Mouse (Mus musculus): Measurements from ENCODE around the gene Fam163a. TPM values are rescaled to one million over a fixed set of nuclear protein-coding genes. Genes with fewer than 3 reads are reported as not detected.
"Not testable (repeated sequence)": the region's sequence is repeated elsewhere in the genome, so short reads cannot be mapped to it uniquely, and the experiment has no call there.

The Fam163a gene
- total RNA-seq (2014; fragmentation: Nextera tagmentation), result not detected in 2 replicates
- 0.06 and 0.11 TPM in 2 replicates for total RNA-seq (2017)
- polyA plus RNA-seq (2012), result not detected in 2 replicates

- Histone ChIP-seq H3K4me3 (ENCODE audit: low read depth, low read length) (no peak within 1 kb of the TSS), H3K36me3 (replicated peaks) (no peaks in the 10 kb centered on the region), H3K27me3 (ENCODE audit: insufficient read depth, low read length) (peaks cover 25% of the 10 kb centered on the region), H3K9me3 (replicated peaks) (peaks cover 3% of the 10 kb centered on the region), H3K4me1 (ENCODE audit: insufficient read depth, low read depth, low read length) (no peaks in the 10 kb centered on the region)
- no peak for TF ChIP-seq GATA1 (IDR thresholded peaks at IDR 0.05; ENCODE audit: borderline replicate concordance, low read length)
- TF ChIP-seq CTCF (IDR thresholded peaks at IDR 0.05; ENCODE audit: low read depth, low read length), result no peak
- DNase-seq (ENCODE audit: low spot score), result no peak
- no peak for ATAC-seq (ENCODE audit: extremely low read depth, insufficient number of reproducible peaks, low FRiP score, poor library complexity, severe bottlenecking)
Measured at GRCm38 (mm10) chr1:156204656-156205131, at the start of gene Fam163a. Fam163a (minus strand) TSS chr1:156205026.

- not testable (repeated sequence) for ATAC-seq (ENCODE audit: extremely low read depth, insufficient number of reproducible peaks, low FRiP score, poor library complexity, severe bottlenecking); H3K9me3 ChIP-seq (replicated peaks); H3K4me3 ChIP-seq (ENCODE audit: low read depth, low read length); H3K4me1 ChIP-seq (ENCODE audit: insufficient read depth, low read depth, low read length); H3K36me3 ChIP-seq (replicated peaks); DNase-seq (ENCODE audit: low spot score)
- H3K27me3 ChIP-seq (ENCODE audit: insufficient read depth, low read length), result peaks cover 12% of the 10 kb centered on the region
Measured at GRCm38 (mm10) chr1:156251096-156251495, 46.3 kb upstream of the Fam163a start.

DNA sequence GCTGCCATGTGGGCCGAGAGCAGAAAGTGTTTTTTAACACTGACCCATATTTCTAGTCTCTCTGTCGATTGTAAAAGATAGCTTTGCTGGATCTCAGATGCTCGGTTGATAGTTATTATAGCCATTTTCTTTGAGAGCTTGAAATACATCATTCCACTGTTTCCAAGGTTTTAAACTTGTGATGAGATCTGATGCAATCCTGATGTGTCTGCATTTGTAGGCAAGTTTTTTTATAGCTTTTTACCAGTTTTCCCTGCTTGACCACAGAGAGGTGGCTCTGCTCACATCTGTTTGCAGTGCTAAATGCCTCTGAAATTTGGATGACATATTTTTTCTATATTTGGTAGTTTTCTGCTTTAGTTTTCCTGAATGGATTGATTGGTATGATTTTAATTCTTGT, 43.1 kb upstream of the Fam163a start:
- H3K4me1 ChIP-seq (ENCODE audit: insufficient read depth, low read depth, low read length), result no peaks in the 10 kb centered on the region
- H3K9me3 ChIP-seq (replicated peaks), result no peaks in the 10 kb centered on the region
- peaks cover 9% of the 10 kb centered on the region for H3K27me3 ChIP-seq (ENCODE audit: insufficient read depth, low read length)
- TF ChIP-seq GATA2 (IDR thresholded peaks at IDR 0.05; ENCODE audit: borderline replicate concordance, low read depth, low read length), result no peak
- TF ChIP-seq TAL1 (conservative IDR thresholded peaks at IDR 0.05; ENCODE audit: low read depth, low read length), result no peak
- no peak for TF ChIP-seq POLR2AphosphoS5 (IDR thresholded peaks at IDR 0.05; ENCODE audit: insufficient replicate concordance, low read depth, low read length)
- no peak for TF ChIP-seq CTCF (IDR thresholded peaks at IDR 0.05; ENCODE audit: low read depth, low read length)
- DNase-seq (ENCODE audit: low spot score) (no peak), ATAC-seq (ENCODE audit: extremely low read depth, insufficient number of reproducible peaks, low FRiP score, poor library complexity, severe bottlenecking) (no peak)
- H3K4me3 ChIP-seq (ENCODE audit: low read depth, low read length), result no peak overlapping the region
- H3K36me3 ChIP-seq (replicated peaks), result no peaks in the 10 kb centered on the region

DNA sequence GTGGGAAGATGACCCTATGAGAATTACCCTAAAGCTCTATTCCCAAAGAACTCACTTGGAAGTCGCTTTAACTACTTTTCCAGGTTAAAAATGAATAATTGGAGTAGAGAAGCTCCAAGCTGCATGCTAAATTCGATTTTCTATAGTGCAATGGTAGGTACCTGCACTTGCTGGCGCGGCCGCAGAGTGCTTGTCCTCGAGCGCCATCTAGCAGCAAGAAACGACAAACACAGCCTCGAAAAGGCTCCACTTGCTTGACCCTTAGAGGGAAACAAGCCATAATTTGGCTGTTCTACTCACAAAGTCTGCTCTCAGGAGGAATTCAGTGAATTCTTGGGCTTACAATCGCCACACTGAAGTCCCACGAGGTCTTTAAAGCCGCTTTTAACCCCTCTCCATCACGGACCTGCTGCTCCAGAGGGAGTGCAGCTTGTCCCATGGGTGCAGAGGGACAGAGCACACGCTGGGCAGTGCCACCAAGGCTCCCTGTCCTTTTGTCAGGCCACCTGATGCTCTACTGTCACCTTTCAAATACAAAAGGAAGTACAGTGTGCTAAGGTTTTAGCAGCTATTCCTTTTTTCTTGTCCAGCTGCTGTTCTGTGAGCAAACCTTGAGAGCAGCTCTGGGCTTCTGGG, 37.0 kb upstream of the Fam163a start:
- Histone ChIP-seq H3K4me3 (ENCODE audit: low read depth, low read length) (no peak overlapping the region), H3K9me3 (replicated peaks) (no peaks in the 10 kb centered on the region), H3K36me3 (replicated peaks) (no peaks in the 10 kb centered on the region), H3K4me1 (ENCODE audit: insufficient read depth, low read depth, low read length) (peaks cover 3% of the 10 kb centered on the region; the same call in 1 of the 2 replicates), H3K27me3 (ENCODE audit: insufficient read depth, low read length) (peaks cover 10% of the 10 kb centered on the region)
- peak; percentile 50 for TF ChIP-seq CTCF (IDR thresholded peaks at IDR 0.05; ENCODE audit: low read depth, low read length)
- TF ChIP-seq TAL1 (conservative IDR thresholded peaks at IDR 0.05; ENCODE audit: low read depth, low read length), result no peak
- no peak for TF ChIP-seq POLR2AphosphoS5 (IDR thresholded peaks at IDR 0.05; ENCODE audit: insufficient replicate concordance, low read depth, low read length)
- TF ChIP-seq GATA2 (IDR thresholded peaks at IDR 0.05; ENCODE audit: borderline replicate concordance, low read depth, low read length), result no peak
- peak; percentile 48 for DNase-seq (ENCODE audit: low spot score)
- ATAC-seq (ENCODE audit: extremely low read depth, insufficient number of reproducible peaks, low FRiP score, poor library complexity, severe bottlenecking), result no peak

- no peak for TF ChIP-seq GATA1 (IDR thresholded peaks at IDR 0.05; ENCODE audit: borderline replicate concordance, low read length)
- no peak for TF ChIP-seq GATA2 (IDR thresholded peaks at IDR 0.05; ENCODE audit: borderline replicate concordance, low read depth, low read length)
- TF ChIP-seq POLR2AphosphoS5 (IDR thresholded peaks at IDR 0.05; ENCODE audit: insufficient replicate concordance, low read depth, low read length), result no peak
- no peak; the same call in 1 of the 2 replicates for TF ChIP-seq CTCF (IDR thresholded peaks at IDR 0.05; ENCODE audit: low read depth, low read length)
- no peak for TF ChIP-seq TAL1 (conservative IDR thresholded peaks at IDR 0.05; ENCODE audit: low read depth, low read length)
- Histone ChIP-seq H3K27me3 (ENCODE audit: insufficient read depth, low read length) (peaks cover 6% of the 10 kb centered on the region), H3K4me1 (ENCODE audit: insufficient read depth, low read depth, low read length) (peaks cover 3% of the 10 kb centered on the region; the same call in 1 of the 2 replicates), H3K4me3 (ENCODE audit: low read depth, low read length) (no peak overlapping the region), H3K36me3 (replicated peaks) (no peaks in the 10 kb centered on the region), H3K9me3 (replicated peaks) (no peaks in the 10 kb centered on the region)
- DNase-seq (ENCODE audit: low spot score), result no peak
- ATAC-seq (ENCODE audit: extremely low read depth, insufficient number of reproducible peaks, low FRiP score, poor library complexity, severe bottlenecking), result peak; percentile 28; the same call in 1 of the 2 replicates
Measured at GRCm38 (mm10) chr1:156241035-156241434, 36.2 kb upstream of the Fam163a start.

GRCm38 (mm10) chr1:156231122-156231521, 26.3 kb upstream of the Fam163a start:
- DNase-seq (ENCODE audit: low spot score), result no peak
- Histone ChIP-seq H3K9me3 (replicated peaks) (no peaks in the 10 kb centered on the region), H3K4me1 (ENCODE audit: insufficient read depth, low read depth, low read length) (peaks cover 20% of the 10 kb centered on the region), H3K4me3 (ENCODE audit: low read depth, low read length) (no peak overlapping the region), H3K27me3 (ENCODE audit: insufficient read depth, low read length) (peaks cover 4% of the 10 kb centered on the region; the same call in 1 of the 2 replicates), H3K36me3 (replicated peaks) (no peaks in the 10 kb centered on the region)
- ATAC-seq (ENCODE audit: extremely low read depth, insufficient number of reproducible peaks, low FRiP score, poor library complexity, severe bottlenecking), result no peak
- TF ChIP-seq GATA1 (IDR thresholded peaks at IDR 0.05; ENCODE audit: borderline replicate concordance, low read length), result no peak
- no peak for TF ChIP-seq POLR2AphosphoS5 (IDR thresholded peaks at IDR 0.05; ENCODE audit: insufficient replicate concordance, low read depth, low read length)
- TF ChIP-seq CTCF (IDR thresholded peaks at IDR 0.05; ENCODE audit: low read depth, low read length), result no peak
- TF ChIP-seq TAL1 (conservative IDR thresholded peaks at IDR 0.05; ENCODE audit: low read depth, low read length), result no peak
- TF ChIP-seq GATA2 (IDR thresholded peaks at IDR 0.05; ENCODE audit: borderline replicate concordance, low read depth, low read length), result no peak
